Mouse (Mus musculus) heart, postnatal 0 days (tissue): ENCODE results near the gene Rbm47.

Source experiments
- CTCF ChIP-seq: IDR thresholded peaks from 2 replicates; pipeline ENCODE4 v1.5.1; 2016; ENCODE audit warnings: antibody characterized with exemption, control low read depth, low read depth
- EP300 ChIP-seq: IDR thresholded peaks from 2 replicates; pipeline ENCODE4 v1.6.1; 2016; ENCODE audit warnings: antibody characterized with exemption, low read depth

- TF ChIP-seq EP300, result no peak
- no peak for TF ChIP-seq CTCF
Observed at GRCm38 (mm10) chr5:66193218-66193846, 20.4 kb upstream of the Rbm47 start.
